Comparison of ENCODE assay signal across 8 mouse cellular contexts in the genomic region with DNA sequence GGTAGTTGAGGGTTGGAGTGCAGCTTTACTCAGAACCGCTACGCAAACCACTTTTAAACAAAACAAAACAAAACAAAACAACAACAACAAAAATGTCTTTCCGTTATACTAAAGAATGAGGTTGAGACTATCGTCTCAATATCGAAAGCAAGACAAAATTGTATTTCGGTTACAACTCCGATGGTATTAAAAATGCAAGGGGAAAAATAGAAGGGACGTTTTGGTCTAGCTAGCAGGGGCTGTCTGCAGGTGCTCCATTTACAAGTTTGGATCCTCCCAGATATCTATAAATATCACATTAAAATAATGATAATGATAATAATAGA. TPM values are rescaled to one million over a fixed set of nuclear protein-coding genes. Genes with fewer than 3 reads are reported as not detected.
DNase-seq lines count a peak whose midpoint lies in the region; ATAC-seq and TF ChIP-seq lines count a peak whose summit lies in the region.

Cd1d1 (minus strand) TSS at position 27 of the 326 bp plus-strand sequence.

- H3K27ac ChIP-seq in liver, adult 2 months (replicated peaks; ENCODE audit: insufficient read depth, low read depth, low read length), result peak within 1 kb of the TSS; percentile 89
- peak within 1 kb of the TSS; percentile 85 for H3K27ac ChIP-seq in brown adipose tissue, adult 24 weeks (replicated peaks; ENCODE audit: low read depth, low read length)
- H3K27ac ChIP-seq in hindbrain, embryonic 14.5 days, result peak within 1 kb of the TSS; percentile 89
- H3K27ac ChIP-seq in midbrain, embryonic 13.5 days, result peak within 1 kb of the TSS; percentile 81

- no peak for TF ChIP-seq CTCF in liver, adult 2 months (IDR thresholded peaks at IDR 0.05; ENCODE audit: low read depth, low read length)

- peak within 1 kb of the TSS; percentile 61 for H3K4me3 ChIP-seq in liver, adult 2 months (ENCODE audit: insufficient read depth, low read depth, low read length)
- H3K4me3 ChIP-seq in brown adipose tissue, adult 24 weeks (ENCODE audit: insufficient read depth, low read depth, low read length), result peak within 1 kb of the TSS; percentile 78
- peak within 1 kb of the TSS; percentile 44 for H3K4me3 ChIP-seq in hindbrain, embryonic 14.5 days (replicated peaks; ENCODE audit: low read length)
- peak within 1 kb of the TSS; percentile 50 for H3K4me3 ChIP-seq in midbrain, embryonic 13.5 days (replicated peaks)

- no peaks in the 10 kb centered on the region for H3K9me3 ChIP-seq in hindbrain, embryonic 14.5 days (ENCODE audit: control insufficient read depth, low read length)
- H3K9me3 ChIP-seq in midbrain, embryonic 13.5 days, result no peaks in the 10 kb centered on the region

- no peak for ATAC-seq in hindbrain, embryonic 14.5 days (ENCODE audit: low FRiP score)
- no peak for ATAC-seq in midbrain, embryonic 13.5 days

- TF ChIP-seq POLR2A in liver, adult 2 months (IDR thresholded peaks at IDR 0.05; ENCODE audit: extremely low read depth, insufficient read depth, low read length), result no peak

- 5% methylated on average over 8 of the region's 8 CpGs for WGBS in liver, adult 2 months
- 31% methylated on average over 8 of the region's 8 CpGs for WGBS in hindbrain, embryonic 14.5 days
- 32% methylated on average over 8 of the region's 8 CpGs for WGBS in midbrain, embryonic 13.5 days

- peaks cover 15% of the 10 kb centered on the region for H3K4me1 ChIP-seq in liver, adult 2 months (ENCODE audit: control insufficient read depth, insufficient read depth, low read length)
- H3K4me1 ChIP-seq in brown adipose tissue, adult 24 weeks (ENCODE audit: control insufficient read depth, insufficient read depth, insufficient read length, low read length), result peaks cover 5% of the 10 kb centered on the region; the same call in 1 of the 2 replicates
- H3K4me1 ChIP-seq in hindbrain, embryonic 14.5 days (replicated peaks; ENCODE audit: control insufficient read depth, insufficient read depth, low read length), result peaks cover 3% of the 10 kb centered on the region; the same call in 1 of the 2 replicates
- H3K4me1 ChIP-seq in midbrain, embryonic 13.5 days (replicated peaks), result 0 out of 2 replicates have a peak, but pooled peaks cover 7% of the 10 kb centered on the region

- no peak for DNase-seq in liver, adult 2 months (ENCODE audit: extremely low read depth, low read depth, low spot score)
- DNase-seq in liver, result no peak
- DNase-seq in hindbrain, embryonic 14.5 days (ENCODE audit: low spot score), result no peak
- DNase-seq in left cerebral cortex, adult 8-10 months (ENCODE audit: low spot score in 2 of 2), result no peak
- no peak for DNase-seq in lung, adult 18-20 months
- DNase-seq in urinary bladder, postnatal 36 days (ENCODE audit: low spot score in 2 of 2), result no peak

- H3K79me2 ChIP-seq in liver, adult 2 months (ENCODE audit: control insufficient read depth, insufficient read depth, low read length), result no peaks in the 10 kb centered on the region

- peak within 1 kb of the TSS; percentile 83 for H3K9ac ChIP-seq in liver, adult 2 months (ENCODE audit: low read depth, low read length)
- peak within 1 kb of the TSS; percentile 68 for H3K9ac ChIP-seq in hindbrain, embryonic 14.5 days
- H3K9ac ChIP-seq in midbrain, embryonic 13.5 days (replicated peaks), result peak within 1 kb of the TSS; percentile 70

- no peaks in the 10 kb centered on the region; the same call in 1 of the 2 replicates for H3K36me3 ChIP-seq in liver, adult 2 months (ENCODE audit: control insufficient read depth, insufficient read depth, low read length)
- H3K36me3 ChIP-seq in hindbrain, embryonic 14.5 days (replicated peaks; ENCODE audit: control insufficient read depth, insufficient read depth), result no peaks in the 10 kb centered on the region
- no peaks in the 10 kb centered on the region for H3K36me3 ChIP-seq in midbrain, embryonic 13.5 days

- peak within 1 kb of the TSS; percentile 64 for H3K4me2 ChIP-seq in hindbrain, embryonic 14.5 days (replicated peaks)
- peak within 1 kb of the TSS; percentile 51 for H3K4me2 ChIP-seq in midbrain, embryonic 13.5 days (replicated peaks)

- H3K27me3 ChIP-seq in liver, adult 2 months (ENCODE audit: control insufficient read depth, insufficient read depth, low read length), result no peaks in the 10 kb centered on the region
- no peaks in the 10 kb centered on the region for H3K27me3 ChIP-seq in hindbrain, embryonic 14.5 days (ENCODE audit: control insufficient read depth, insufficient read depth, low read length)
- peaks cover 3% of the 10 kb centered on the region; the same call in 1 of the 2 replicates for H3K27me3 ChIP-seq in midbrain, embryonic 13.5 days

RNA-seq across cellular contexts. Expression of gene Cd1d1, which starts in this region (rescaled TPM):
- total RNA-seq in liver, adult 2 months (2014; rRNA removed), result 336 and 410 TPM in 2 replicates
- 251 and 268 TPM in 2 replicates for polyA plus RNA-seq in liver, adult 2 months (2012; rRNA removed)
- polyA plus RNA-seq in brown adipose tissue, adult 24 weeks (2012; ENCODE audit: insufficient read depth, insufficient read length, missing spikeins), result 87.5 and 141 TPM in 2 replicates
- polyA plus RNA-seq in hindbrain, embryonic 14.5 days (2014; fragmentation: Nextera tagmentation; extraction: Ambion mirVana), result 38.4 and 43.8 TPM in 2 replicates
- polyA plus RNA-seq in midbrain, embryonic 13.5 days (2015; fragmentation: Nextera tagmentation; extraction: Ambion mirVana), result 73.6 and 81.2 TPM in 2 replicates
- 1 to 10 TPM in 3 of 4 experiments, under 1 TPM in 1; 0.78 to 1.8 (median 1.3) TPM for total RNA-seq in left cerebral cortex, adult 8-10 months (2022)

Comparison
In these comparisons a context has a peak if more than half of its experiments do, and no peak if none do; other contexts are left out.
1. RNA of gene Cd1d1 (total RNA-seq): 336 to 410 TPM in liver, adult 2 months; 0.78 to 1.8 TPM in left cerebral cortex, adult 8-10 months; every median in the first group is over 100 times any median in the second.
2. Peak in every context shown above with its lines, with median percentiles within 50 percentile points of each other: H3K27ac ChIP-seq, H3K4me3 ChIP-seq and H3K9ac ChIP-seq.